Mouse (Mus musculus): ENCODE measurements at regions not wholly inside any gene's neighbourhood (a gene's known extent, or its start where the extent isn't known, plus 50 kb on each side); places are given as distances from the start of the nearest gene placed in this dataset.

GRCm38 (mm10) chr11:19369152-19369551 lies 350.4 kb upstream of the Meis1 start:
- ATAC-seq, result no peak
- Histone ChIP-seq H3K4me1 (ENCODE audit: insufficient read depth) (no peaks in the 10 kb centered on the region), H3K4me3 (ENCODE audit: low read depth, low read length) (no peak overlapping the region), H3K4me2 (ENCODE audit: low read depth, low read length) (no peak overlapping the region), H3K27me3 (ENCODE audit: insufficient read depth, low read length) (no peaks in the 10 kb centered on the region), H3K9ac (replicated peaks) (no peak overlapping the region), H3K27ac (ENCODE audit: low read depth) (no peak overlapping the region), H3K9me3 (ENCODE audit: low read length) (no peaks in the 10 kb centered on the region), H3K36me3 (replicated peaks; ENCODE audit: insufficient read depth, low read length) (no peaks in the 10 kb centered on the region)
- no peak for DNase-seq
- TF ChIP-seq EP300 (IDR thresholded peaks at IDR 0.05; ENCODE audit: low read depth) (no peak), CTCF (IDR thresholded peaks at IDR 0.05; ENCODE audit: low read depth) (no peak)
- 44% methylated on average over 1 of the region's 1 CpGs for WGBS (ENCODE audit: insufficient replicate concordance)

- Histone ChIP-seq H3K4me1 (ENCODE audit: insufficient read depth) (no peaks in the 10 kb centered on the region), H3K9ac (replicated peaks) (no peak overlapping the region), H3K27ac (ENCODE audit: low read depth) (no peak overlapping the region), H3K4me3 (ENCODE audit: low read depth, low read length) (no peak overlapping the region), H3K9me3 (ENCODE audit: low read length) (no peaks in the 10 kb centered on the region), H3K4me2 (ENCODE audit: low read depth, low read length) (no peak overlapping the region), H3K27me3 (ENCODE audit: insufficient read depth, low read length) (no peaks in the 10 kb centered on the region), H3K36me3 (replicated peaks; ENCODE audit: insufficient read depth, low read length) (no peaks in the 10 kb centered on the region)
- TF ChIP-seq EP300 (IDR thresholded peaks at IDR 0.05; ENCODE audit: low read depth) (no peak), CTCF (IDR thresholded peaks at IDR 0.05; ENCODE audit: low read depth) (no peak)
- ATAC-seq (no peak), DNase-seq (no peak)
- WGBS (ENCODE audit: insufficient replicate concordance), result 71% methylated on average over 5 of the region's 5 CpGs
Measured at GRCm38 (mm10) chr11:19373476-19373875, 354.7 kb upstream of the Meis1 start.

GRCm38 (mm10) chr11:19380935-19381334 lies 362.1 kb upstream of the Meis1 start:
- DNase-seq, result no peak
- Histone ChIP-seq H3K36me3 (replicated peaks; ENCODE audit: insufficient read depth, low read length) (no peaks in the 10 kb centered on the region), H3K27ac (ENCODE audit: low read depth) (no peak overlapping the region), H3K9ac (replicated peaks) (no peak overlapping the region), H3K4me1 (ENCODE audit: insufficient read depth) (no peaks in the 10 kb centered on the region), H3K27me3 (ENCODE audit: insufficient read depth, low read length) (no peaks in the 10 kb centered on the region), H3K4me3 (ENCODE audit: low read depth, low read length) (no peak overlapping the region), H3K4me2 (ENCODE audit: low read depth, low read length) (no peak overlapping the region), H3K9me3 (ENCODE audit: low read length) (no peaks in the 10 kb centered on the region)
- no peak for ATAC-seq
- TF ChIP-seq EP300 (IDR thresholded peaks at IDR 0.05; ENCODE audit: low read depth), result no peak
- no peak for TF ChIP-seq CTCF (IDR thresholded peaks at IDR 0.05; ENCODE audit: low read depth)
- 21% methylated on average over 2 of the region's 2 CpGs for WGBS (ENCODE audit: insufficient replicate concordance)

GRCm38 (mm10) chr11:19389136-19389535 lies 370.4 kb upstream of the Meis1 start:
- 80% methylated on average over 6 of the region's 6 CpGs for WGBS (ENCODE audit: insufficient replicate concordance)

GRCm38 (mm10) chr11:19392190-19392589 lies 373.4 kb upstream of the Meis1 start:
- no peak for DNase-seq
- no peak for TF ChIP-seq CTCF (IDR thresholded peaks at IDR 0.05; ENCODE audit: low read depth)
- TF ChIP-seq EP300 (IDR thresholded peaks at IDR 0.05; ENCODE audit: low read depth), result no peak
- no peak overlapping the region for H3K9ac ChIP-seq (replicated peaks)
- no peaks in the 10 kb centered on the region for H3K27me3 ChIP-seq (ENCODE audit: insufficient read depth, low read length)
- no peaks in the 10 kb centered on the region for H3K4me1 ChIP-seq (ENCODE audit: insufficient read depth)
- no peak overlapping the region for H3K4me3 ChIP-seq (ENCODE audit: low read depth, low read length)
- 57% methylated on average over 1 of the region's 1 CpGs for WGBS (ENCODE audit: insufficient replicate concordance)
- H3K4me2 ChIP-seq (ENCODE audit: low read depth, low read length), result no peak overlapping the region
- H3K27ac ChIP-seq (ENCODE audit: low read depth), result no peak overlapping the region
- H3K9me3 ChIP-seq (ENCODE audit: low read length), result no peaks in the 10 kb centered on the region
- H3K36me3 ChIP-seq (replicated peaks; ENCODE audit: insufficient read depth, low read length), result no peaks in the 10 kb centered on the region
- no peak for ATAC-seq

More at GRCm38 (mm10) chr11:19389136-19389535, 370.4 kb upstream of the Meis1 start:
- H3K4me1 ChIP-seq (ENCODE audit: insufficient read depth), result no peaks in the 10 kb centered on the region
- no peaks in the 10 kb centered on the region for H3K27me3 ChIP-seq (ENCODE audit: insufficient read depth, low read length)
- H3K27ac ChIP-seq (ENCODE audit: low read depth), result no peak overlapping the region
- H3K9me3 ChIP-seq (ENCODE audit: low read length), result no peaks in the 10 kb centered on the region
- no peak for TF ChIP-seq EP300 (IDR thresholded peaks at IDR 0.05; ENCODE audit: low read depth)
- no peak for TF ChIP-seq CTCF (IDR thresholded peaks at IDR 0.05; ENCODE audit: low read depth)
- no peak overlapping the region for H3K4me2 ChIP-seq (ENCODE audit: low read depth, low read length)
- H3K9ac ChIP-seq (replicated peaks), result no peak overlapping the region
- no peak for ATAC-seq
- DNase-seq, result no peak
- H3K4me3 ChIP-seq (ENCODE audit: low read depth, low read length), result no peak overlapping the region
- H3K36me3 ChIP-seq (replicated peaks; ENCODE audit: insufficient read depth, low read length), result no peaks in the 10 kb centered on the region

GRCm38 (mm10) chr11:19394372-19394771 lies 375.6 kb upstream of the Meis1 start:
- TF ChIP-seq EP300 (IDR thresholded peaks at IDR 0.05; ENCODE audit: low read depth) (no peak), CTCF (IDR thresholded peaks at IDR 0.05; ENCODE audit: low read depth) (no peak)
- no peak for DNase-seq
- no peaks in the 10 kb centered on the region for H3K4me1 ChIP-seq (ENCODE audit: insufficient read depth)
- no peaks in the 10 kb centered on the region for H3K9me3 ChIP-seq (ENCODE audit: low read length)
- H3K27ac ChIP-seq (ENCODE audit: low read depth), result no peak overlapping the region
- H3K4me2 ChIP-seq (ENCODE audit: low read depth, low read length), result no peak overlapping the region
- no peak for ATAC-seq
- no peaks in the 10 kb centered on the region for H3K36me3 ChIP-seq (replicated peaks; ENCODE audit: insufficient read depth, low read length)
- H3K9ac ChIP-seq (replicated peaks), result no peak overlapping the region
- H3K27me3 ChIP-seq (ENCODE audit: insufficient read depth, low read length), result no peaks in the 10 kb centered on the region
- H3K4me3 ChIP-seq (ENCODE audit: low read depth, low read length), result no peak overlapping the region

- no peak for DNase-seq
- Histone ChIP-seq H3K36me3 (replicated peaks; ENCODE audit: insufficient read depth, low read length) (no peaks in the 10 kb centered on the region), H3K4me1 (ENCODE audit: insufficient read depth) (no peaks in the 10 kb centered on the region), H3K27ac (ENCODE audit: low read depth) (no peak overlapping the region), H3K4me2 (ENCODE audit: low read depth, low read length) (no peak overlapping the region), H3K27me3 (ENCODE audit: insufficient read depth, low read length) (no peaks in the 10 kb centered on the region), H3K9me3 (ENCODE audit: low read length) (no peaks in the 10 kb centered on the region), H3K4me3 (ENCODE audit: low read depth, low read length) (no peak overlapping the region), H3K9ac (replicated peaks) (no peak overlapping the region)
- TF ChIP-seq CTCF (IDR thresholded peaks at IDR 0.05; ENCODE audit: low read depth) (no peak), EP300 (IDR thresholded peaks at IDR 0.05; ENCODE audit: low read depth) (no peak)
- 77% methylated on average over 7 of the region's 7 CpGs for WGBS (ENCODE audit: insufficient replicate concordance)
- no peak for ATAC-seq
Measured at GRCm38 (mm10) chr11:19400396-19400795, 381.6 kb upstream of the Meis1 start.
